Mouse (Mus musculus): ENCODE measurements around the gene Gng12.
"Not testable (repeated sequence)": the region's sequence is repeated elsewhere in the genome, so short reads cannot be mapped to it uniquely, and the experiment has no call there.

The Gng12 gene

GRCm38 (mm10) chr6:66896119-66896920 is at the start of gene Gng12:
Gene Gng12, plus strand, starts transcription at chr6:66896397.
- DNase-seq (ENCODE audit: low read depth in 1 of 2, low spot score in 2 of 2) = peak; percentile 37 to 70

DNA sequence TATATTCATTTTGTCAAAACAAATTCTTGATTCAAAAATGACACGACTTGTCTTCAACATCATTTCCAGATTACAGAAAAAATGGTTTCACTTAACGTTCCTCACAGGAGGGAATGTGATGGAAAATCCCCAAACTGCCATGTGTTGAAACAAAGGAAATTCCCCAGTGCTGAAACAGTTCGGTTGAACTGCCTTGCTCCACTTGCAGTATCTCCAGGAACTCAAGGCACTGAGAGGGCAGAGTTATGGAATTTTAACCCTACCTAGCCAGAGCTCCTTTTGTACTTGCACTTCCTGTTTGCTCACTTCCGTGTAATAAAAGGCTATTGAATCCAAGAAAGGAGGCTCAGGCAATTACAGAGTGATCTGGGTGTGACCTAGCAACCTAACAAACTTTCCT is 47.3 kb upstream of the Gng12 start:
- DNase-seq (ENCODE audit: low read depth in 1 of 2, low spot score in 2 of 2) = no peak

- no peak for DNase-seq (ENCODE audit: low read depth in 1 of 2, low spot score in 2 of 2)
Measured at GRCm38 (mm10) chr6:66856236-66856635, 40.0 kb upstream of the Gng12 start.

DNA sequence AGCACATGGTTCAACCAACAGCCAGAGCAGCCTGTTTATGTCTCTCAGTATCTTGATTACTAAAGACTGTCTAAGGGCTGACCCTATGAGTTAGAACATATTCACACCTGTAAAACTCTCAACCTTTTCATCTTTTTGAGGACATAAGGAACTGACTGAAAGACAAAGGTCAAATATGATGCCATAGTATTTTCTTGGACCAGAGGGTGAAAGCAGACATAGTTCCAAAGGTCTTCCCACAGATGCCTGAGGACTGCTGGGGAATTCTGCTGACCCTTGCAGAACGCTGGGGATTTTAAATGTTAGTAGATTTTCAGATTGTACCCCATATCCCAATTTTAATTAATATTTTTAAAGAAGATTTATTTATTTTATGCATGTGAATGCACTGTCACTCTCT is 37.8 kb upstream of the Gng12 start:
- DNase-seq (ENCODE audit: low read depth in 1 of 2, low spot score in 2 of 2) = no peak

GRCm38 (mm10) chr6:66859391-66859790 is 36.8 kb upstream of the Gng12 start:
- DNase-seq (ENCODE audit: low read depth in 1 of 2, low spot score in 2 of 2) = no peak

DNA sequence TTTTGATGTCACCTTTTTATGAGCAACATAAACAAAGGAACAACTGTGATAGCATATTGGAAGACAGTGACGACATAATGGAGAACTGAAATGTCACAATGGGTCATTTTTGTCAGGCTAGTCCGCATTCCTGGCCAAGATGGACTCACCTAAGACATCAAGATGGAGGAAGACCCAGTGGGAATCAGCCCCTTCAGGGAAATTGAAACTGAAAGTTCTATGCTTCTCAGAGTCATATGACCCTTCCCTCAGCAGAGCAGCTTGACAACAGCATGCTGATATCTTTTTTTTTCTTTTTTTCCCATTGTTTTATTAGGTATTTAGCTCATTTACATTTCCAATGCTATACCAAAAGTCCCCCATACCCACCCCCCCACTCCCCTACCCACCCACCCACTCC is 31.7 kb upstream of the Gng12 start:
- no peak for DNase-seq (ENCODE audit: low read depth in 1 of 2, low spot score in 2 of 2)

- no peak for DNase-seq (ENCODE audit: low read depth in 1 of 2, low spot score in 2 of 2)
Measured at GRCm38 (mm10) chr6:66866295-66866694, 29.9 kb upstream of the Gng12 start.

GRCm38 (mm10) chr6:66877048-66877447 is 19.1 kb upstream of the Gng12 start:
- DNase-seq (ENCODE audit: low read depth in 1 of 2, low spot score in 2 of 2) = not testable (repeated sequence)

DNA sequence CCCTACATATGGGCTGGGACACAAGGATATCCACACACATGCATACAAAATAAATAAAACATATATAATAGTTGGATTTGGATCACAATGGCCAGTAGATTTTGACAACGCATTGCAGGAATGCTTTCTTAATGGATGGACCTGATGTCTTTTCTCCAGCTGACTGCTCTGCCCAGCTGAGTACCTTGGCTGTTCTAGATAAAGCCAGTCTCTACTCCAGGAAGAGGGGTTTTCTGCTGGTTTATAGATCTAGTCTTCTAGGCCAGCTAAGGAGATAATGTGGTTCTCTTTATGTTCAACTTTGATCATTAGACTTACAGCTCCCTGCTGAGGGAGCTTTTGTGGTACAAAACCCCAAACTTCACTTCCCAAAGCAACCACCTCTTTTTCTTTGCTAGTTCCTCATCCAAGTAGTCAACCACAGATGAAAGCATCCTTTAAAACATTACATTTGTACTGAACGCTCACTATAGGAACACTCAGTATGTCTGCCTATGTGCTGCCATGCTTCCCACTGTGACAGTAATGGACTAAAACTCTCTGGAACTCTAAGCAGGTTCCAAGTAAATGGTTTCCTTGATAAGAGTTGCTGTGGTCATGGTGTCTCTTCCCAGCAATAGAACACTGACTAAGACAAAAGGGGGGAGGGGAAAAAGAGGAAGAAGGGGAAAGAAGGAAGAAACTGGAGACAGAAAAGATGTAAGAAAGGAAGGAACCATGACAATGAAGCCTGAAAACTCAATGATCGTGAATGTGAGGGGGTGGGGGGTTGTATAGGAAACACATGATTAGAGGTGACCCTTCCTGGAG is 5.6 kb upstream of the Gng12 start:
- no peak for DNase-seq (ENCODE audit: low read depth in 1 of 2, low spot score in 2 of 2)

DNA sequence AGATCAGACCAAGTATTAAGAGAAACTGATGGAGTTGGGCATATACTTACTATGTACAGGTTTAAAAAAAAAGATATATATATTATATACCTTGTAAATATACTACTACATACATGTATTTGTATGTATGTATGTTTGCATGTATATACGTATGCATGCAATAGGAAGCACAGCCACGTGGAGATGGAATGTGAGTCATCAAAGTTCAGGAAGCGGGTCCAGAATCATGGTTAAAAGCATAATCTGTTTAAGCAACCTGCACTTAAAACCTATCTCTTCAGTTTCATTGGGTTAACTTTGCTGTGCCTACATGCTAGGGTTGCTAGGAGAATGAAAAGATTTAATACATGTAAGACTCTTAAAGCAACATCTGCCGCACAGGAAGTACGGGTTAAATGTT is 2.2 kb upstream of the Gng12 start:
- DNase-seq (ENCODE audit: low read depth in 1 of 2, low spot score in 2 of 2) = no peak

- no peak for DNase-seq (ENCODE audit: low read depth in 1 of 2, low spot score in 2 of 2)
Measured at GRCm38 (mm10) chr6:66894999-66895398, 1.2 kb upstream of the Gng12 start.

GRCm38 (mm10) chr6:66896921-66897645 is 886 bp downstream of the Gng12 start:
- DNase-seq (ENCODE audit: low read depth in 1 of 2, low spot score in 2 of 2) = no peak

- DNase-seq (ENCODE audit: low read depth in 1 of 2, low spot score in 2 of 2) = no peak
Measured at GRCm38 (mm10) chr6:66897994-66898393, 1.8 kb downstream of the Gng12 start.

- DNase-seq (ENCODE audit: low read depth in 1 of 2, low spot score in 2 of 2) = no peak
Measured at GRCm38 (mm10) chr6:66901926-66902325, 5.7 kb downstream of the Gng12 start.

GRCm38 (mm10) chr6:66903206-66903605 is 7.0 kb downstream of the Gng12 start:
- DNase-seq (ENCODE audit: low read depth in 1 of 2, low spot score in 2 of 2) = no peak

DNA sequence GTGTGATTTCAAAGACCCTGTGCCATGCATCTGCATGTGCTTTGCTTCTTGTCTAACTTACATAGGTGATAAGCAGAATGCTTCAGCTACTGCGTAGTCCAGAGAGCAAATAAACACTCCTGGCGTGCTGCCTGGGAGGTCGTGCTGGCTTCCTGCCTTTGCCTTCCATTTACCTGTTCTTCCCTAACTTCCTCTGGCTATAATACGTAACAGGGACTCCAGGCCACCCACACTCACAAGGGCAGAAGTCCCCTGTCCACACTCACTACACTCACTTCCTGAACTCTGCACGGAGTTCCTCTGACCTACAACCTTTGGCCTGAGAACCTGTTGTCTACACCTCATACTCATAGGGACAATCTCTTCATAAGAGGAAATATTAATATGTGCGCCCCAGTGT is 7.5 kb downstream of the Gng12 start:
- no peak for DNase-seq (ENCODE audit: low read depth in 1 of 2, low spot score in 2 of 2)

DNA sequence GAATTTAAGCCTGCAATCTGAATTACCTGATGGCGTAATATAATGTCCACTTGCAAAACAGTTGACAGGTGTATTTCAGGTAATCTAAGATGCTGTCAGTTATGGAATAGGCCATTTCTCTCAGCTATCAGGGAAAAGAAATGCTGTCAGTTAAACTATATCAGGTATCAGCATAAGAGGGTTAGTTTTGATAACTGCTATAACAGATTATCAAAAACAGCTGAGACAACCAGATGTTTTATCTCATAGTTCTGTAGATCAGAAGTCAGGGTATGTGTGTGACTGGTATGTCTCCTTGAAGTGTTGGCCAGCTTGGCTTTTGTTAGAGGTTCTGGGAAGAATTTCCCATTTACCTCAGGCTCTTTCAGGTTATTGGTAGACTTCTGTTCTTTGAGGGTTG is 10.0 kb downstream of the Gng12 start:
- no peak for DNase-seq (ENCODE audit: low read depth in 1 of 2, low spot score in 2 of 2)

DNA sequence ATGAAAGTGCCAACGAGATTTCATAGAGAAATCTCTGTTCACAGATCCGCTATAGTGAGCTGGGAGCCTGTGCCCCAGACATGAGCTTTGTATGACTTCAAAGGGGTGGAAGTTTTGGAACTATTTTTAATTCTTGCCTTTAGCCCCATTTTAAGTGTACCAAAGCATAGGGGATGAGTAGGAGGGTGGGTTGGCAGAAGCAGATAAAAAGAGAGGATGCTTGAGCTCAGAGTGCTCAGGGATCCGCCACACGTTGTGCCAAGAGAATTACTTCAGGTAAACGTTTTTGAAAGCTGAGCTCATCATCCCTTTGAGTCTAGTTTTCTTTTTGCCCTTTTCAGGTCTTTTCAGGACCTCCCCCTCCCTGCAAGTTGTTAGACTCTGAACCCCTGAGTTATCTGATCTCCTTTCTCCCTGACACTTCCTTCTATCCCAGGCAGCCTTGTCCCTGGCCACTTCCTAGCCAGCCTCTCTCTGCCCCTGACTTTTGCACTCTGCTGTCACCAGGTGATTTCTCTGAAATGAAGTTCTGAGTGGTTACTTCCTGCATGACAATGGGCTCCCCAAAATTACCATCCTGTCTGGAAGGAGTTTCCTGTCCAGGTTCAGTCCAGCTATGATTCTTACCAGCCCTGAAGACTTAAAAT is 12.3 kb downstream of the Gng12 start:
- DNase-seq (ENCODE audit: low read depth in 1 of 2, low spot score in 2 of 2) = no peak

DNA sequence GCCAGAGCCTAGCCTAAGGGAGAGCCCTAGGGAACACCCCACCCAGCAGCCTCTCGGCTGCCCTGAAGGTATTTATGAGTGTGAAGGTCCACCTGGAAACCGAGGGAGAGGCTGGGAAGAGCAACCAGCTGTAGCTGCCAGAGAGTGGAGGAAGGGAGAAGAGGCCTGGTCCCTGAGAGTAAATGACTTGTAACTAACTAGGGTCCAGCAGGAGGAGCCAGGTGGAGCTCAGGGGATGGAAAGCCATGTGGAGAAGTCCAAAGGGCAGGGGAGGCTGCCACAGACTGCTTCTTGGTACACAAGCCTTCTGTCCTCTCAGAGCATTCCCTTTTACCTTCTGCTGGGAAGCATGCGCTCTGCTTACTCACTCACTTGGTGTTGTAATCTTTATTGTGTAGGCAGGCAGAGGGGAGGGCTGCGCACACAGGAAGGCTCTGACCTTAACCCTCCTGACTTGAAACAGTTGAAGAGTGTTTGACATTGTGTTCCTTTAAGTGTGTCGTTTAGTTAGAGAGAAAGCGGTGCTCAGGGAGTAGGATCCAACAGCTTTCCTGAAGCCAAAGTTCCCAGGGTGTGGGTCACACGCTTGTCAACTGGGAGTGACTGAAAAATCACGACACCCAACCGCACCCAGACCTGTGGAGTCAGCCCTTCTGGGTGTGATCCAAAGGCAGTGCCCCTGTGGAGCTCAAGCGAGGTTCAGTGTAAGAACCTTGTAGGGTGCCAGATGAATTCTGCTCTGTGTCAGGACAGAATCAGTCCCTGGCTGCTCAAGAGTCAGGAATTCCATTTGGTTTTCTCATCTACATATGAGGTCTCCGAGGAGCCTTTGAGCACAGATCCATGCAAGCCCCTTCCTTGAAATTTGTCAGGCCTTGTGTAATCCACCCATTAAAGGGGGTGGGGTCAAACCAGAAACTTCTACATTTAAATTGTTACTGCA is 14.6 kb downstream of the Gng12 start:
- no peak for DNase-seq (ENCODE audit: low read depth in 1 of 2, low spot score in 2 of 2)

DNA sequence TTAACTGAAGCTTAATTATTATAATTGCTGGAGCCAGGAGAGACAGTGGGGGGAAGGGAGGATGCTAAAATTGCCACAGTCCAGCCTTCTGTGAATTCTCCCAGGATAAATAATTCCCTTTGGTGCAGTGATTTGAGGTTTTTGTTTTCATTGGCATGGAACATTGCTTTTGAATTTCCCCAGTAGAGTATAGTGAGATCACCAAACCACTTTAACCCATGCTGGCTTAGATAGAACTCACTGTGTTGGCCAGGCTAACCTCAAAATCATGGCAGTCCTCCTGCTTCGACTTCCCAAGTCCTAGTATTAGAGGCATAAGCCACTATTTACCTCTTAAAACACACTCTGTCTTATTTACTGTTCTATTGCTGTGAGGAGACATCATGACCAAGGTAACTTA is 17.2 kb downstream of the Gng12 start:
- DNase-seq (ENCODE audit: low read depth in 1 of 2, low spot score in 2 of 2) = no peak

All from monocyte, adult 2 months (primary cell).